Mouse (Mus musculus) gastrocnemius, adult 8-10 months (tissue): ENCODE data around the gene Ndufaf2. TPM values are rescaled to one million over a fixed set of nuclear protein-coding genes. Genes with fewer than 3 reads are reported as not detected.

Experiments used
- DNase-seq, 2 experiments: peaks; one replicate each; pipeline ENCODE4 v3.0.0; 2022; ENCODE audit warnings: low spot score in 2 of 2
- total RNA-seq, 4 experiments: library from RNA; stranded (reverse); gene quantifications; 2 replicates each; pipeline ENCODE4 v1.2.4; 2022

Gene Ndufaf2
- total RNA-seq, 4 experiments from 2014 or later: 13.2 to 16.5 (median 15.2) TPM

GRCm38 (mm10) chr13:108086724-108087123 is 71.7 kb downstream of the Ndufaf2 start:
- no peak for DNase-seq

GRCm38 (mm10) chr13:108086036-108086435 is 72.4 kb downstream of the Ndufaf2 start:
- no peak for DNase-seq

GRCm38 (mm10) chr13:108084086-108084485 is 74.3 kb downstream of the Ndufaf2 start:
- DNase-seq: no peak

- no peak for DNase-seq
These were observed 80.5 kb downstream of the Ndufaf2 start for GRCm38 (mm10) chr13:108077901-108078300.

GRCm38 (mm10) chr13:108077476-108077875 is 80.9 kb downstream of the Ndufaf2 start:
- DNase-seq: no peak

GRCm38 (mm10) chr13:108070171-108070570 is 88.3 kb downstream of the Ndufaf2 start:
- no peak for DNase-seq

GRCm38 (mm10) chr13:108069151-108069550 is 89.3 kb downstream of the Ndufaf2 start:
- DNase-seq: no peak

- no peak for DNase-seq
These were observed 92.4 kb downstream of the Ndufaf2 start for GRCm38 (mm10) chr13:108066021-108066420.

- no peak for DNase-seq
These were observed 94.1 kb downstream of the Ndufaf2 start for GRCm38 (mm10) chr13:108064331-108064730.

- DNase-seq: no peak
These were observed 94.9 kb downstream of the Ndufaf2 start for GRCm38 (mm10) chr13:108063374-108064134.

- no peak for DNase-seq
These were observed 95.5 kb downstream of the Ndufaf2 start for GRCm38 (mm10) chr13:108062900-108063299.

GRCm38 (mm10) chr13:108060936-108061578 is 97.4 kb downstream of the Ndufaf2 start:
- no peak for DNase-seq

GRCm38 (mm10) chr13:108060286-108060885 is 98.0 kb downstream of the Ndufaf2 start:
- no peak for DNase-seq

- DNase-seq: no peak
These were observed 101.5 kb downstream of the Ndufaf2 start for GRCm38 (mm10) chr13:108056896-108057295.

- DNase-seq: no peak
These were observed 111.1 kb downstream of the Ndufaf2 start for GRCm38 (mm10) chr13:108047364-108047763.

GRCm38 (mm10) chr13:108046891-108047290 is 111.5 kb downstream of the Ndufaf2 start:
- DNase-seq: no peak

GRCm38 (mm10) chr13:108046071-108046470 is 112.4 kb downstream of the Ndufaf2 start:
- DNase-seq: no peak

- no peak for DNase-seq
These were observed 112.8 kb downstream of the Ndufaf2 start for GRCm38 (mm10) chr13:108045646-108046045.

GRCm38 (mm10) chr13:108044222-108044941 is 114.0 kb downstream of the Ndufaf2 start, which contains the start of gene Smim15:
Gene Smim15, plus strand, starts transcription at chr13:108044446.
- DNase-seq: peak; percentile 80

- DNase-seq: no peak
These were observed 114.8 kb downstream of the Ndufaf2 start for GRCm38 (mm10) chr13:108043431-108044221.

- DNase-seq: peak in 1 of 2 experiments; percentile 17
These were observed 117.1 kb downstream of the Ndufaf2 start for GRCm38 (mm10) chr13:108041358-108041757.
